ENCODE assay signal across 10 mouse cellular contexts in the genomic region with DNA sequence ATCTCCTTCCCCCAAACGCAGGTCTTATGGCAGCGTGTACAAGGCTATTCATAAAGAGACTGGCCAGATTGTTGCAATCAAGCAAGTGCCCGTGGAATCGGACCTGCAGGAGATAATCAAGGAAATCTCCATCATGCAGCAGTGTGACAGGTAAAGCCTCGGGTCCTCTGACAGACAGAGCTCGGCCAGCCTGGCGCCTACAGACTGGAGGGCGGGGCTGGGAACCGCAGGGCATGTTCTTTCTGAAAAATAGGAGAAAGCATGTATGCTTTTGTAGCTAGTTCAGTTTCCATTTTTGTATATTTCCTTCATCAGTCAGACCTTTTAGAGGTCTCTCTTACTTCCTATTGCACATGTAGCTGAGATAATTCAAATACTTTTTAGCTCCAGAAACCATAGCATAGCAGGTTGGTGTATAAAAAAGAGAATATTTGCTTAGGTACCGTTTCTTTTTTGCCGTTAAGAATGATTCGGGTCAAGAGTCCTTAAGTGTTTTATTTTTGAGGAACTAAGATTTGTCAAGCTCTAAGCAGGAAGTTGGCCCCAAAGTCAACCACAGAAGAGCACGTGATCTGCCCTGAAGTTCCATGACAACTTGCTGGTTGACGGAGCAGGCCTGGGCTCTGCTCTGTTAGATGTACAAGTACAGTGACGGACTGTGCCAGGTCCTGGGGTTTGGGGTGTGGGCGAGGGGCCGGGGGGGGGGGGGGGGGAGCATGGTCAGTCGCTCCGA. TPM values are rescaled to one million over a fixed set of nuclear protein-coding genes. Genes with fewer than 3 reads are reported as not detected.
DNase-seq lines count a peak whose midpoint lies in the region; ATAC-seq and TF ChIP-seq lines count a peak whose summit lies in the region.
"Had no signal": no experiment of that assay in that cellular context is flagged by ENCODE, and none has a peak within 500 bp of the region (broad histone marks: within the 10 kb centered on the region; RNA-seq: fewer than 3 reads in every experiment).

No protein-coding gene starts in this region.

- H3K27me3 ChIP-seq in heart, embryonic 16.5 days (ENCODE audit: control insufficient read depth, insufficient read depth, low read length), result no peaks in the 10 kb centered on the region
- no peaks in the 10 kb centered on the region for H3K27me3 ChIP-seq in heart, embryonic 12.5 days (replicated peaks)
- no peaks in the 10 kb centered on the region for H3K27me3 ChIP-seq in liver, adult 2 months (ENCODE audit: control insufficient read depth, insufficient read depth, low read length)
- H3K27me3 ChIP-seq: hindbrain, embryonic 15.5 days; neural tube, embryonic 13.5 days had no signal

- TF ChIP-seq POLR2A in liver, adult 2 months (IDR thresholded peaks at IDR 0.05; ENCODE audit: extremely low read depth, insufficient read depth, low read length), result no peak

- DNase-seq in liver, adult 2 months (ENCODE audit: extremely low read depth, low read depth, low spot score), result peak; percentile 51
- peak; percentile 91 for DNase-seq in thymus, postnatal 0 days (ENCODE audit: low spot score)
- no peak for DNase-seq in right cerebral cortex, postnatal 25 days
- DNase-seq in ovary, adult 18-20 months (ENCODE audit: low spot score), result no peak
- no peak for DNase-seq in urinary bladder, postnatal 10 days (ENCODE audit: low spot score)

- H3K4me2 ChIP-seq in heart, embryonic 16.5 days (ENCODE audit: low read depth, low read length), result peak overlapping the region; percentile 15; the same call in 1 of the 2 replicates
- H3K4me2 ChIP-seq in heart, embryonic 12.5 days, result no peak overlapping the region
- H3K4me2 ChIP-seq: hindbrain, embryonic 15.5 days; neural tube, embryonic 13.5 days had no signal

- peaks cover 24% of the 10 kb centered on the region for H3K36me3 ChIP-seq in heart, embryonic 16.5 days (ENCODE audit: control insufficient read depth, insufficient read depth)
- H3K36me3 ChIP-seq in heart, embryonic 12.5 days, result peaks cover 76% of the 10 kb centered on the region
- peaks cover 49% of the 10 kb centered on the region for H3K36me3 ChIP-seq in liver, adult 2 months (ENCODE audit: control insufficient read depth, insufficient read depth, low read length)

- H3K79me2 ChIP-seq in liver, adult 2 months (ENCODE audit: control insufficient read depth, insufficient read depth, low read length), result no peaks in the 10 kb centered on the region; the same call in 1 of the 2 replicates

- H3K27ac ChIP-seq in heart, embryonic 16.5 days (ENCODE audit: low read length), result peak overlapping the region; percentile 70
- H3K27ac ChIP-seq in heart, embryonic 12.5 days (ENCODE audit: poor library complexity, severe bottlenecking), result no peak overlapping the region
- no peak overlapping the region for H3K27ac ChIP-seq in liver, adult 2 months (replicated peaks; ENCODE audit: insufficient read depth, low read depth, low read length)
- H3K27ac ChIP-seq: hindbrain, embryonic 15.5 days; neural tube, embryonic 13.5 days had no signal

- H3K4me1 ChIP-seq in heart, embryonic 16.5 days (ENCODE audit: control insufficient read depth, insufficient read depth, low read length), result no peaks in the 10 kb centered on the region
- H3K4me1 ChIP-seq in heart, embryonic 12.5 days (replicated peaks), result peaks cover 4% of the 10 kb centered on the region; the same call in 1 of the 2 replicates
- H3K4me1 ChIP-seq in liver, adult 2 months (ENCODE audit: control insufficient read depth, insufficient read depth, low read length), result no peaks in the 10 kb centered on the region
- H3K4me1 ChIP-seq: hindbrain, embryonic 15.5 days; neural tube, embryonic 13.5 days had no signal

- no peaks in the 10 kb centered on the region for H3K9me3 ChIP-seq in heart, embryonic 16.5 days (replicated peaks; ENCODE audit: control insufficient read depth, low read length)
- no peaks in the 10 kb centered on the region for H3K9me3 ChIP-seq in heart, embryonic 12.5 days (replicated peaks)
- H3K9me3 ChIP-seq: hindbrain, embryonic 15.5 days; neural tube, embryonic 13.5 days had no signal

- no peak overlapping the region for H3K4me3 ChIP-seq in heart, embryonic 16.5 days (ENCODE audit: low read length)
- H3K4me3 ChIP-seq in heart, embryonic 12.5 days, result no peak overlapping the region
- no peak overlapping the region for H3K4me3 ChIP-seq in liver, adult 2 months (ENCODE audit: insufficient read depth, low read depth, low read length)
- H3K4me3 ChIP-seq: hindbrain, embryonic 15.5 days; neural tube, embryonic 13.5 days had no signal

- WGBS in heart, embryonic 16.5 days, result 81% methylated on average over 15 of the region's 19 CpGs
- 86% methylated on average over 19 of the region's 19 CpGs for WGBS in heart, embryonic 12.5 days
- WGBS in liver, adult 2 months, result 85% methylated on average over 19 of the region's 19 CpGs

- TF ChIP-seq CTCF in liver, adult 2 months (IDR thresholded peaks at IDR 0.05; ENCODE audit: low read depth, low read length), result no peak

- no peak overlapping the region for H3K9ac ChIP-seq in heart, embryonic 16.5 days (ENCODE audit: low read length)
- no peak overlapping the region for H3K9ac ChIP-seq in heart, embryonic 12.5 days
- no peak overlapping the region for H3K9ac ChIP-seq in liver, adult 2 months (ENCODE audit: low read depth, low read length)
- H3K9ac ChIP-seq: hindbrain, embryonic 15.5 days; neural tube, embryonic 13.5 days had no signal

- peak; percentile 46; the same call in 1 of the 2 replicates for ATAC-seq in heart, embryonic 16.5 days (replicated peaks; ENCODE audit: extremely low read depth, insufficient read depth, low FRiP score)
- no peak for ATAC-seq in heart, embryonic 12.5 days (ENCODE audit: insufficient number of reproducible peaks, low FRiP score)
- peak; percentile 93 for ATAC-seq in megakaryocyte, adult 5-6 weeks (ENCODE audit: poor library complexity, severe bottlenecking)

RNA-seq across cellular contexts. Expression of gene Tomm34, which starts 12.8 kb away (rescaled TPM):
- 49.4 and 51.6 TPM in 2 replicates for polyA plus RNA-seq in heart, embryonic 16.5 days (2015; fragmentation: Nextera tagmentation; extraction: Ambion mirVana)
- 55.7 and 56.6 TPM in 2 replicates for polyA plus RNA-seq in heart, embryonic 12.5 days (2016; fragmentation: Nextera tagmentation; extraction: Ambion mirVana)
- 6.0 and 7.4 TPM in 2 replicates for total RNA-seq in liver, adult 2 months (2014; rRNA removed)
- polyA plus RNA-seq in liver, adult 2 months (2012; rRNA removed), result 11.5 and 13.8 TPM in 2 replicates
- total RNA-seq in megakaryocyte, adult 5-6 weeks (2015), result 45.3 and 49.1 TPM in 2 replicates
- total RNA-seq in megakaryocyte, adult 5-6 weeks (2017), result 48.3 and 49.8 TPM in 2 replicates
- polyA plus RNA-seq in thymus, postnatal 0 days (2015; fragmentation: Nextera tagmentation; extraction: Ambion mirVana), result 80.0 and 80.8 TPM in 2 replicates

RNA-seq across cellular contexts. Expression of gene Stk4, which starts 13.7 kb away (rescaled TPM):
- polyA plus RNA-seq in heart, embryonic 16.5 days (2015; fragmentation: Nextera tagmentation; extraction: Ambion mirVana), result 15.2 and 17.8 TPM in 2 replicates
- polyA plus RNA-seq in heart, embryonic 12.5 days (2016; fragmentation: Nextera tagmentation; extraction: Ambion mirVana), result 22.1 and 23.4 TPM in 2 replicates
- total RNA-seq in liver, adult 2 months (2014; rRNA removed), result 10.1 and 13.9 TPM in 2 replicates
- polyA plus RNA-seq in liver, adult 2 months (2012; rRNA removed), result 4.7 and 6.3 TPM in 2 replicates
- total RNA-seq in megakaryocyte, adult 5-6 weeks (2015), result 227 and 248 TPM in 2 replicates
- total RNA-seq in megakaryocyte, adult 5-6 weeks (2017), result 185 and 193 TPM in 2 replicates
- 67.8 and 68.4 TPM in 2 replicates for polyA plus RNA-seq in thymus, postnatal 0 days (2015; fragmentation: Nextera tagmentation; extraction: Ambion mirVana)

RNA-seq across cellular contexts. Expression of gene Pabpc1l, which starts 58.5 kb away (rescaled TPM):
- polyA plus RNA-seq in heart, embryonic 16.5 days (2015; fragmentation: Nextera tagmentation; extraction: Ambion mirVana), result 0.57 and 0.80 TPM in 2 replicates
- 0.96 and 1.0 TPM in 2 replicates for polyA plus RNA-seq in heart, embryonic 12.5 days (2016; fragmentation: Nextera tagmentation; extraction: Ambion mirVana)
- under 0.01 TPM in 1 of 2 replicates, not detected in the other for total RNA-seq in liver, adult 2 months (2014; rRNA removed)
- not detected in 2 replicates for polyA plus RNA-seq in liver, adult 2 months (2012; rRNA removed)
- total RNA-seq in megakaryocyte, adult 5-6 weeks (2015), result 12.9 and 19.1 TPM in 2 replicates
- 2.5 and 4.8 TPM in 2 replicates for total RNA-seq in megakaryocyte, adult 5-6 weeks (2017)
- 1.8 and 2.0 TPM in 2 replicates for polyA plus RNA-seq in thymus, postnatal 0 days (2015; fragmentation: Nextera tagmentation; extraction: Ambion mirVana)

Comparison
In these comparisons a context has a peak if more than half of its experiments do, and no peak if none do; other contexts are left out.
1. DNase-seq: peak in liver, adult 2 months (single experiment) and thymus, postnatal 0 days (single experiment); none in right cerebral cortex, postnatal 25 days (single experiment), ovary, adult 18-20 months (single experiment) and urinary bladder, postnatal 10 days (single experiment).